Mouse (Mus musculus): ENCODE data around the gene Coq2. TPM values are rescaled to one million over a fixed set of nuclear protein-coding genes. Genes with fewer than 3 reads are reported as not detected.
A peak's percentile ranks its signal among the peaks of the same experiment; 100 is the strongest.

Gene Coq2
- 10 to 100 TPM; 76.4 to 83.5 TPM for total RNA-seq (2021)

DNA sequence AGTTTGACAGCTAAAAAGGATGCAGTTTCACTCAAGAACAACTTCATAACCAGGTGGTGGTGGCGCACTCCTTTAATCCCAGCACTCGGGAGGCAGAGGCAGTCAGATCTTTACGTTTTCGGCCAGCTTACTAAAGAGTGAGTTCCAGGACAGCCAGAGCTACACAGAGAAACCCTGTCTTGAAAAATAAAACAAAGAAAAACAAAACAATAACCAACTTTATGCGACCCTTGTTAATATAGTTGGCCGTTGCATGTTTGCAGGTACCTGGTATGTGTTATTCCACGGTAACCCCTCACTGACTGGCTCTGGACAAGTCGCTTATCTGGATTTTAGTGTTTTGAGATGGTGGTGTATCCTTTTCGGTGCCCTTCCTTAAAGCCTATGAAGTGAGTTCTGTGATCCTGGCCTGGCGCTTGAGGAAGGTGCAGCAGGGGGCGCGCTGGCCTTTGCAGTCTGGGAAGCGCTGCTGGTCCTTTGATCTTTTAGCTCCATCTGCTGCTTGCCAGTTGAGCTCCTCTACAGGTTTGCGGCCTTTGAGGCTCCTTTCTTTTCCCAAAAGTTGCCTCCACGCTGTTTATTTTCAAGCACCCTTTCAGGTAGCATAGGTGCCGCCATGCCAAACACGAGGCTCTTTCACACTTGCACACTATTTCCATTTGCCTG lies at the start of gene Coq2:
TSS of gene Coq2 (minus strand) at position 430 of the 666 bp plus-strand sequence.
- DNase-seq: peak in 1 of 2 experiments; percentile 58

DNA sequence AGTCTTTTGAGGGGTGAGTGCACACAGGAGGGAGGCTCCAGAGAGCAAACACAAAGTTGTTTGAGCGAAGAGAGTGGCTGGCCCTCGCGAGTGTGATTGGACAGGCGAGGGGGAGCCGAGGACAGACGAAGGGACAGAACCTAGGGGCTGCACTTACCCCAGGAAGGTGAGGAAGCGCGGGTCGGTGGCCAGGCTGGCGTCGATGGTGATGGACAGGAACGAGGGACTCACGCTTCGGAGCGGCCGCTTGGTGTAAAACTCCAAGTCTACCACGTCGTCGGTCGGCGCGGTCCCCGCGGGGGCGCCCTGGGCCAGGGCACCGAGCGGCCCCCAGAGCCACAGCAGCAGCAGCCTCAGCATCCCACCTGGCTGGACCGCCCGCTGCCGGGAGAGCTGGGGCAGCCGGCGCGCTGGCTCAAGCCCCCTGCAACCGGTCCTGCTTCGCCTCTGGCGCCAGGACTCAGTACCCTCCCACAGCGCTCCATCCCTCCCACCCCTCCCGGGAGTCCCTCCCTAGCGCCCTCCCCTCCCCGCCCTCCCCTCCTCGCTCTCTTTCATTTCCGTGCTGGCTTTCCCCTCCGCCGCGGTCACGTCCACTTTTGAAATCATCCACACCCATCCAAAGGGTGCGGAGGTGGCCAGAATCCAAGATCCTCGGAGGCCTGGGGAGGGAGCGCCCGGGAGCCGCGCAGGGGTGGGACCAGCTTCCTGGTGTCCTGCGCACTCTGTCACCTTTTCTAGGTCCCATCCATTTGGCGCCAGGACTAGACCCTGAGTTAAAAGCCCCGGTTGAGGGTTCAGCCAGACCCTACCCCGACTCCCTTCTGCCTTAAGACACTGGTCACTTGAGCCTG lies 44.5 kb upstream of the Coq2 start, which contains the start of gene Hpse:
TSS of gene Hpse (minus strand) at position 482 of the 854 bp plus-strand sequence.
- DNase-seq: no peak

DNA sequence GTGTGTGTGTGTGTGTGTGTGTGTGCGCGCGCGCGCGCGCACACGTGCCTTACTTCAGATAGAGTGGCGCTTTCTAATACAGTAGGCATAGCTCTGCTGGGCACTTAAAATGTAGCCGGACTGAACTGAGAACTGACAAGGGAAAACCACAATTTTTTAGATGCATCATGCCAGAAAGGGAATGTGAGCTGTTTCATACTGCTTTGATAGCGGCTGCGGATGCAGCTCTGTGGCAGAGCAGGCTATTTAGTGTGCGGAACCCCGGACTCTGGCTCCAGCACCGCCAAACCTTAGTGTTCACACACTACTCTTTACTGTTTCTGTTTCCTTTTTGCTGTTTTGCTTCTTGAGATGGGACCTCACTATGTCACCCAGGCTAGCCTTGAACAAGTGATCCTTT lies 41.8 kb upstream of the Coq2 start:
- DNase-seq: no peak

DNA sequence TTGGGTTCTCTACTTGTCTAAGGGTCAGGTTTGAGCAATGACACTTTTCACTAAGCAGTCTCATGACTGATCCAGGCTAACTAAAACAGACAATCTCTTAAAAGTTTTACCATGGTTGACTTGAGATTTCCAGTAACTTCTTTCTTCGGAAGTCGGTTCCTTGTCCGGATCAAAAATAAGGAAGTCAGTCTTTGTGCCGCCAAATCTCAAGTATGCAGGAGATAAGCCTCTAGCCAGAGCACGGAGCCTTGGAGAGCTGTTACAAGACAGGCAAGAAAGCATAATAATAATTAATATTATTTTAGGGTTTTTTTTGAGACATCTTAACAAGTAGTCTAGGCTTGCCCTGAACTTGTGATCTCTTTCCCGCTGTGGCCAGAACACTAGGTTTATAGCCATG lies 36.3 kb upstream of the Coq2 start:
- DNase-seq: no peak

DNA sequence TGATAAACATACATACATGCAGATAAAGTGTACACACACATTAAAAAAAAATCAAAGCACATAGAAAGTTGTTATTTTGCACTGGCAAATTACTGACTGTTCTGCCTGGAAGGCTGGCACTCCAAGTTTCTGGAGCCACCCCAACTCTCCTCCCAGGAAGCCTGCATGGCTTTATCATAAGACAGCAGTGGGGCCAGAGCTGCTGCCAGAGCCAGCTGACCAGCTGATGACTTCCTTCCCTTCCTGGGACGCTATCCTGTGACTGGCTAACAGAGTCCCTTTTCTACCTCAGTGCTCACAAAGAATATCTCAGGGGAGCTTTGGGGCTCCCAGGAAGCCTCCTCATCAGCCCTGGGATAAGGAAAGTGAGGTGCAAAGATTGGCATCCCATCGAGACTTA lies 35.1 kb upstream of the Coq2 start:
- no peak for DNase-seq

DNA sequence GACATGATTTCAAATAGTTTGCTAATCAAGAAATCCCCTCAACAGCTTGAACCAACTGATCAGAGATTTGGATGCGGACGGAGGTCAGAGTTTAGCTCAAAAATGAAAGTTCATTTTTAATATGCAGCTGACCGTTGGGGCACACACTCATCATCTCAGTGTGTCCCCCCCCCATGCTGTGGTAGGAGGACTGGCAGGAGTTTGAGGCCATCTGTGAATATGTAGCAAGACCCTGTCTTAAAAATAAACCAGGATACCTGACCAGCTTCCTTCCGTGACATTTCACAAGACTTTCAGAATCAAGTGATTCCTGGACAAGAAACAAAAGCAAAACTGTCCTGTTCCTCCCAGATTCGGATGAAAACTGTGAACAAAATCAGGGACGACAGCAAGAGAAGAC lies 34.1 kb upstream of the Coq2 start:
- DNase-seq: no peak

DNA sequence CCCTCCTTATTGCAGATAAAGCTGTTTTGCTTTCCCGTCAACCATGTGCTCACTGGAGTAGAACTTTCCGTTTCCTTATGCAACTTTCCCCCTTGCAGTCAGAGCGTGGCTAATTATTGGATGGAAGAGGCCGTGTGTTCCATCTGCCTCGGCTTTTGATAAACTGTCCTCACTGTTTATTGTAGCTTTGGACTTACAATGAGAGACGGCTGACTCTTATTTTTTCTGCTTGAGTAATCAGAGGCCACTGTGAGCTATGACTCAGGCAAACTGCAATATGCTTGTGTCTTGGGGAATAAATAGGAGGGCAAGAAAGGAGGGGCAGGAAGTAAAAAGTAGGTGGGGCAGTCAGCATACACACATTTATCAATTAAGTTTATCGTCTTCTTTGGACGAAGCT lies 31.7 kb upstream of the Coq2 start:
- no peak for DNase-seq

DNA sequence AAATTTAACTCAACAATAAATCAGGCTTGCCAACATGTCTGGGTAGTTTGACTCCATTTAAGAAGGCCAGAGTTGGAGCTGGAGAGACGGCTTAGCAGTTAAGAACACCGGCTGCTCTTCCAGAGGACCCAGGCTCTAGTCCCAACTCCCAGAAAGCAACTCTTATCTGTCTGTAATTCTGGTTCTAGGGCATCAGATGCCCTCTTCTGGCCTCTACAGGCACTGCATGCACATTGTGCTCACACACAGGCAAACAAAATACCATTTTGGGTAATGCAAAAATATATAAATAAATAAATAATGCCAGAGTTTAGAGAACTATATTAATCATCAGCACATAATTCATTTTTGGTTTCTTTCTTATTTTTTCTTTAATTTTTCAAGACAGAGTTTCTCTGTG lies 29.3 kb upstream of the Coq2 start:
- no peak for DNase-seq

DNA sequence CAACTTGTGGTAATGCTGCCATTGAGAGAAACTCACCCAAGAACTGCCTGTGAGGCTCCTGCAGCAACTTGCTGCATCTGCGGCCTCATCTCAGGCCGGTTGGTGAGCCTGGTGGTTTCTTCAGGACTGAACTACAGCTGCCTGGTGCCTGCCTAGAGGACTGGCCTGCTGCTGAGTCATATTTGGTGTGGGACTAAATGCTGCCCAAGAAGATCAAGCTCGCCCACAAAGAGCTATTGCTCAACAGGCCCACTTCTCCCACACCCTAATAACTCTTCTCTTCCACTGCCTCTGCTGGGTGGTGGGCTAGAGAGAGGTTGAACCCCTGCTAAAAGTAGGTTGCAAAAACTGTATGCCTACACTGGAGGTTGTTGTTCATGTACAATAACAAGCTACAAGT lies 27.4 kb upstream of the Coq2 start:
- DNase-seq: no peak

DNA sequence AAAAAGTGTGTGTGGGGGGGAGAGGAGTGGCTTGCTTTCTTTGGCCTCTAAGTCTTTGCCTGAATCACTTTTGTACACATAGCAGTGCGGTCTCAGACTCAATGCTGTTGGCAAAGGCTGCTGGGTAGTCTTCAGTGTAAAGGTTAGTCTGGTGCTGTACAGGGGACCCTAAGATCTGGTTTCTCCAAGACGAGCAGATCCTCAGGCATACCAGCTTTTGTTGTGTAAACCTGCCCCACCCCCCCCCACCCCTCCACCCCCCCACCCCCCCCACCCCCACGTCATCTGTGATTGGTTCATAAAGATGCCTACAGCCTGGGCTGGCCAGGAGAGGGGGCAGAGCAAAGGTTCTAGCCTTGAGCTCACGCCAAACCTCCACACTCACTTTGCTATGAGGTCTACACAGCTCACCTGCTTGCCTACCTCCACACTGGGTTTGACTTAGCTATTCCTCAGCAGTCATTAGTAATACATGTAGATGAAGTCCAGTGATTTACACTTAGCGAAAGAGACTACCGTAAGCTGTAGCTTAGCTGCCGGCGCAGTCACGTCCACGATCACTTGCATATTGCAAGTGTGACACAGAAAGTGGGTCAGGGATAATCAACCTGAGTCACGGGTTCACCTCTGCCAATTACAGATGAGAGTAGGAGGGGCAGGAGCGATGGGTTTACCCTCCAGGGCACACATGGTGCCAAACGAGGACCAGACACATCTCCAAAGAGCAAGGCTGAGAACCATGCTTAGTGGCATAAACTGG lies 26.1 kb upstream of the Coq2 start:
- DNase-seq: no peak

DNA sequence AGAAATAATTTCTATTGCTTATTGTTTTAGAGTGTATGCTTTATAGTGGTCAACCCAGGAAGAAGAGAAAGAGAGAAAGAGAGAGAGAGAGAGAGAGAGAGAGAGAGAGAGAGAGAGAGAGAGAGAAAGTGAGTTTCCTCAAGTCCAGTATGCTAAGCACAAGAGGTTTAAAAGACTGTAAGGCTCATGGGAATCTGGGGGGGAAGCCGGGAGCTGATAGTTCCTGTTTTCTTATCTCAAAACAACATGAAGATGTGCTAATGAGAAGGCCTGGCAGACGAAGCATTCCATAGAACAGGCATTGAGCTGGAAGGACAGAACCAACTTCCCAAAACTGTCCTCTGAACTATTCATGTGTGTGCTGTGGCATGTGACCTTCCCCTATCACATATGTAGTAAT lies 22.9 kb upstream of the Coq2 start:
- DNase-seq: no peak

DNA sequence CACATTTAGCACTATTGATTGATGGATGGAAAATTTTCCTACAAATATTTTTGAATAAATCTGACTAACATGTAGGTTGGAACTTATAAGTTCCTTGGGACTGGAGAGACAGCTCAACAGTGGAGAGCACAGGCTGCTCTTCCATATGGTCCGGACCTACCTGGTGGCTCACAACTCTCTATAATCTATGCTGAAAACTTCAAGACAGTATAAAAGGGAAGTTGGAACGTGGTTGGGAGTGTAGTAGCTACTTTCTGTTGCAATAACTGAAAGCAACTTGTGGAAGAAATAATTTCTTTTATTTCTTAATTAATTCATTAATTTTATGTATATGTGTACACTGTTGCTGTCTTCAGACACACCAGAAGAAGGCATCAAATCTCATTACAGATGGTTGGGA lies 22.5 kb upstream of the Coq2 start:
- no peak for DNase-seq

DNA sequence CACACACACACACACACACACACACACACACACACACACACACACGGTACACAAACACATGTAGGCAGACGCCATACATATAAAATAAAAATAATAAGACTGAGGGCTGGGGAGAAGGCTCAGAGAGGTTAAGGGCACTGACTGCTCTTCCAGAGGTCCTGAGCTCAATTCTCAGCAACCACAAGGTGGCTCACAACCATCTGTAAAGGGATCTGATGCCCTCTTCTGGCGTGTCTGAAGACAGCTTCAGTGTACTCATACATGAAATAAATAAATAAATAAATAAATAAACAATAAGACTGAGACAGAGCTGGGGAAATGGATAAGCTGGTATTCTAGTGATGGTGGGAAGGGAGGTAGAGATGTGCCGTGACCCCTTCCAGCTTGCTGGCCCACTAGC lies 10.7 kb upstream of the Coq2 start:
- DNase-seq: no peak

DNA sequence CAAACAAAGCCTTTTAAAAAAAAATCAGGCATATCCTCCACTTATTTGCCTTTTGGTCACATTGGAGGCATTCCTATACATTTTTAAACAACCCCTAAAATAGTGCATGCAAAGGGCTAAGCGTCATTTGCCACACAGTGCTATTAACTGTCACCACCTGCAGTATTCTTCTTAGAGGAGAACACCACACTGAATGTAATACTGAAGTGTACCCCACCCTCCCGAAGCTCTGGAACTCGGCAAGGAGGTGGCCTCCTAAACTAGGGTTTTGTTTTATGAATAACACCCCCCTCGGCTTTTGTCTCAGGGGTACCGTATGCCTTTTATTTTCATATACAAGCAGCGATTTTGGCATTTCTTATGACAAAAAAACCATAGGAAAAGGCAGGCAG lies 5.6 kb upstream of the Coq2 start:
- no peak for DNase-seq

DNA sequence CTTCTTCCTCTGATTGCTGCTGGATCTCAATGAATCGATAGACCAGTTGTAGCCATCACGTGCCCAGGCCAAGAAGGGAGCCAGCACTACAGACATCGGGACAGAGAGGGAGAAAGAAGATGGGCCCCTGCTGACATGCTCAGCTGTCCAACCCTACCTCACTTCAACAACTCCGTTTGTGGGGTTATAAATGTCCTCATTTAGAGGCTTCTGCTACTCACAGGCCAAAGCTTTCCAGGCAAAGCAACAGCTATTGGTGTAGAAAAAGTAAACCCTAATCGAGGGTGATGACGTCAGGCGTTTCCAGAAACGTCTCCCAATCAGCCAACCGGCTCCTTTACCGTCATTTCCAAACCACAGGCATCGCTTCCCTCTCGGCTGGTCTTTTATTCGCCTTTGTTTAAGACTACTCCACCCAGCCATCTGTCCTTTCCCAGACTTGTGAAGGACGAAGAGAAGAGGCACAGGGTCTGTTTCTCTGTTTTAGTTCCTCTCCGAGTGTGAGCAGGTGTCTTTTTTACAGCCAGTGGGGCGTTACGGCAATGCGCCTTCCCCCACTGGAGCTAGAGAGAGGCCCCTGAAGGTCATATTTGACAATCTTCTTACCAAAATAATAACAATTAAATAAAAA lies 5.1 kb upstream of the Coq2 start:
- DNase-seq: no peak

DNA sequence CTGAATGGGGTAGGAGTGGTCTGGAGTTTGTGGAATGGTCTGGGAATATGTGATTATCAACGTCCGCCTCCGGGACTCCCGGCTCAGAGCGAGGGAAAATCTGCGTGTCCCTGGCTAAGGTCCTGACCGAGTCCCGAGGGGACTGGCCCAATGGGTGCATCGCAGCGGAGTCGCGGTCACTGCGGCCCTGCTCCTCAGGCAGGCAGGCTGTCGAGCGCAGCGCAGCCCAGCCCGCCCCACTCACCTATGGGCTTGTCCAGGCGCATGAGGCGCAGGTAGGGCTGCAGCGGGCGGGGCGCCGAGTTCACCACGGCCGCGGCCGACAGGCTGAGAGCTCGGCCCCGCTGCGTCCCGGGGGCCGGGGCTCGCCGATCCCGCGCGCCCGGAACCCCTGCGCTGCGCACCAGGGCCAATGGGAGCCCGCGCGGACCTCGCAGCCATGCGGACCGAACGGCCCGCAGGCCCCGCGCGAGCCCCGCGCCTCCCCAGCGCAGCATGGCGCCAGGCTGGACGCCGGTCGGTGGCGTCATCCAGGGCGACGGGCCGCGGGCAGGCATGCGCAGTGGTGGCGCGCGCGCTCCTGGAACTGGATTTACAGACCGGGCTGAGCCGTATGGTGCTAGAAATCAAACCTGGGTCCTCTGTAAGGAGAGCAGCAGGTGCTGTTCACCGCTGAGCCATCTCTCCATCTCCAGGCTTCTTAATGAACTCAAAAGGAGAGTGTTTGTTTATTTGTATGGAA lies 1.0 kb downstream of the Coq2 start:
- peak; percentile 84 to 88 for DNase-seq

DNA sequence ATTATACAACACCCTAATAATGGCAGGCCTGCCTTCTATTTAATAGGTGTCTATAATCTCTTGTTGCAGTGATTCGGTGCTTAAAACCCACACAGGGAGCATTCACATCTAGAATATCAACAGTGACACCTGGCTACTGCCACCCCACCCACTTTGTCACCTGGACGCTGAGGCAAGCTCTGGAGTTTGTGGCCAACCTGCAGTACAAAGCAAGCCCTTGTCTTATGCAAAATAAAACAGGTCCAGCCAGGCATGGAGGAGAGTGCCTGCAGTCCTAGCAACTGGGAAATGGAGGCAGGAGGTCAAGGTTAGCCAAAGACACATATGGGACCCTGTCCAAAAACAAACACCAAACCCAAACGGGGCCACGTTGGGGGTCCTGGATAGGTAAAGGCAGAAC lies 2.5 kb downstream of the Coq2 start:
- DNase-seq: no peak

DNA sequence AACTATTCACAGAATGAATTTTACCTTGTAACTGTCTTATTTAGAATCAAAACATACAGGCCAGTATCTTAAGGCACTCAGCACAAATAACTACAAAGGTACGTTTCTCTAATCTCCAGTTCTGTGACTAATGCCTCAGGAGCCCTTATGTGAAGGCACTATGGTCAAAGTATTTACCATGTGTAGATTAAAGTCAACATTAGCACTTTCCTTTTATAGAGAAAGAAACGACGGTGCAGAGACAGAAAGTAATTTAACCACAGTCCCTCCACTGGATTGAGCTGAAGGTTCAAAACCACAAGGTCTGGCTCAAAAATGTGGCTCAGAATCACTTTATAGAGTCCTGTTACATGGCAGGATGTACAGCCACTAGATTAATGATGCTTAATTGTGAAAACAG lies 3.0 kb downstream of the Coq2 start:
- no peak for DNase-seq

DNA sequence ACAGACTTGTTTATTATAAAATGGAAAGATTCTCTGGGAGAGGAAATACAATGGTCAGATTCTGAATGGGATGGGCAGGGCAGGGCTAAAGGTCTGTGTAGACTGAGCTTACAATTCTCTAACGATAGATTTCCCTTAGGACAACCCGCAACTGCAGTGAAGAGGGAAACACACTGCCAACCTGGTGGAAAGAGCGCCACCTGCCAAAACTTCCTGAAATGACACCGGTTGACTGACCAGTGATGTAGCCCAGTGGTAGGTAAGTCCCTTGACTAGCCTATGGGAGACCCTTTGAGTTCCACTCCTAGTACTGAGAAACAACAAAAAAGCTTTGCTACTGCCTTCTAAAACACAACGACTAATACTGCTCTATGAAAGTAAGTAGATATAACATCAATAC lies 3.5 kb downstream of the Coq2 start:
- no peak for DNase-seq

DNA sequence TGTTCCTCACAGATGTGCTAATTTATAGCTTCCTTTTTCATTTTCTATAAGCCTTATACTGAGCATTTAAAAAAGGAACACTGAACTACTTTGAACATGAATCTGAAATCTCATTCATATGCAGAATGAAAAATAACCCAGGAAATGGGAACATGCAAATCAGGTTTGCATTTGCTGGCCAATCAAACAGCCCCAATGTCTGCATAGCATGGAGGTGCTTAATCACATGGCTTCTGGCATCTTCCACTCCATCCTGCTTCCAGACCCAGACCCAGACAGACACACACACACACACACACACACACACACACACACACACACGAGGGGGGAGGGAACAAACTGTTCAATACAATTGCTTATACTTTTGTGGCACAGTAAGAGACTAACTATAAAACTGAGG lies 8.0 kb downstream of the Coq2 start:
- no peak for DNase-seq

DNA sequence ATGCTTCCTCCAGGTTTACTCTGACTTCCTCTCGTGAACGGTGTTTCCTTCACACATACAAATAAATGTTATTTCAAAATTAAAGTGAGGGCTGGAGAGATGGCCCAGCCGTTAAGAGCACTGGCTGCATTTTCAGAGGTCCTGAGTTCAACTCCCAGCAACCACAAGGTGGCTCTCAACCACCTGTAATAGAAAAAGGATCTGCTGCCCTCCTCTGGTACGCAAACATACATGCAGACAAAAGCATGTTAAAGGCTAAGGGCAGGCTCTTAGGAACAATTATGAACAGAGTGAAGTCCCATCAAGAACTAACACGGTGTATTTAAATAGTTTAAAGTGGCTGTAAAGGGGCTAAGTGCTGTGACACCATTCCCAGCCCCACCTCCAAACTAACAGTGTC lies 11.1 kb downstream of the Coq2 start:
- no peak for DNase-seq

DNA sequence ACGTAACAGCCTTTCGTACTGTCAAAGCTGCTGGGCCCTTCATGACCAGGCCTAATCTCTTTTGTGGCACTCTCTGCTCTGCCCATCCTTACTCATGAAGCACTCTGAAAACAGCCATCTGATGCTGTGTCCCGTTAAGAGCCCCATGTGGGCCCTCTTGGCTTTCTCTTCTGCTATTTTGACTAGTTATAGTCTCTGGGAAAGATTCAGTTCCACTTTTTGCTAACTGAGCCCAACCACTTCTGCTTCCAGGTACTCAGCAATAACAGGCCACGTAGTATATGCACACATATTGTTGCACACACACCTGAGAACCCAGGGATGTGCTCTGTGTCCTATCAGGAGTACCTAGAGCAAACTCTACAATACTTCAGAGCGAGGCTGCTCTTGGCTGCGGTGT lies 11.9 kb downstream of the Coq2 start:
- no peak for DNase-seq

Data from layer of hippocampus, postnatal 36 days (tissue).